Mouse (Mus musculus): ENCODE measurements around the gene Alkal2. TPM values are rescaled to one million over a fixed set of nuclear protein-coding genes. Genes with fewer than 3 reads are reported as not detected.
A peak's percentile ranks its signal among the peaks of the same experiment; 100 is the strongest.

Gene Alkal2
- polyA plus RNA-seq, 1 experiment = 0.41 TPM

DNA sequence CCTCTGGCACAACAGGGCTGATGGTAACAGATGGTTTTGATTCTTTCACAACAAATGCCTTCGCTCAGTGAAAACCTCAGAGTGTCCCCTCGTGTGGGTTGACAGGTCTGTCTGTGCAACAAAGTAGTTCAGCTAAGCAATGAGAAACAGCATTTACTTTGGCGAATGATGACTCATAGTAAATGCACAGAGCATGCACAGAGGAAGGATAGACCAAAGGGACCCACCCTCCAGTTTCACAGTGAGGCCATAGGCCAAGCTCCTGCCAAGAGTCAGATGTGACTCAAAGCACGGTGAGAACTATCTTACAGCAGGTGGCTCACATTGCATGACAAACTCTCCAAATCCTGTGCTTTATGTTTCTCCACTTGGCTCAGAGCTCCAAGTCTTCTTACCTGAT, 18.3 kb upstream of the Alkal2 start:
- no peak for DNase-seq
- TF ChIP-seq CTCF (conservative IDR thresholded peaks at IDR 0.05; ENCODE audit: insufficient read depth, insufficient read length, low read depth, low read length) (no peak), POLR2A (IDR thresholded peaks at IDR 0.05; ENCODE audit: low read depth, low read length) (no peak)
- Histone ChIP-seq H3K36me3 (ENCODE audit: control insufficient read depth, insufficient read depth, low read length) (no peaks in the 10 kb centered on the region), H3K27me3 (replicated peaks; ENCODE audit: control insufficient read depth, insufficient read depth, low read length) (no peaks in the 10 kb centered on the region), H3K27ac (ENCODE audit: insufficient read depth, low read depth, low read length) (no peak overlapping the region), H3K4me3 (ENCODE audit: insufficient read depth, low read depth, low read length) (no peak overlapping the region), H3K4me1 (ENCODE audit: control insufficient read depth, insufficient read depth, low read length) (no peaks in the 10 kb centered on the region)
- WGBS = 82% methylated on average over 4 of the region's 4 CpGs

DNA sequence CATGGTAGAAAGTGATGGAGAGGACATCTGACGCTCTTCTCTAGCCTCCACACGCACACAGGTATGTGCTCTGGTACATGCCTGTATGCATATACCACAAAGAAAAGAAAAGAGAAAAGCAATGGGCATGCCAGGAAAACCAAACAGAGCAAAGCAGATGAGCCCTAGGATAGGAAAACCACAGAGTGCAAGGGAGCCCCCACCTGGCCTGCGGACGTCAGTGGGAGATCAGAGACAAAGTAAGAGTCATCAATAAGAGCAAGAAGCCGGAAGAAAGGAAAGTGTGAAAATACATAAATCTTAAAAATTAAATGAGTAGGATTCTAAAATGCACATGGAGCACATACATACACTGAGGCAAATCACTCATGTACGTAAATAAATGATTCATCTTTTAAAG, 4.7 kb upstream of the Alkal2 start:
- Histone ChIP-seq H3K4me1 (ENCODE audit: control insufficient read depth, insufficient read depth, low read length) (no peaks in the 10 kb centered on the region), H3K4me3 (ENCODE audit: insufficient read depth, low read depth, low read length) (no peak overlapping the region), H3K27ac (ENCODE audit: insufficient read depth, low read depth, low read length) (no peak overlapping the region), H3K36me3 (ENCODE audit: control insufficient read depth, insufficient read depth, low read length) (no peaks in the 10 kb centered on the region), H3K27me3 (replicated peaks; ENCODE audit: control insufficient read depth, insufficient read depth, low read length) (no peaks in the 10 kb centered on the region; the same call in 1 of the 2 replicates)
- TF ChIP-seq CTCF (conservative IDR thresholded peaks at IDR 0.05; ENCODE audit: insufficient read depth, insufficient read length, low read depth, low read length) (no peak; the same call in 1 of the 2 replicates), POLR2A (IDR thresholded peaks at IDR 0.05; ENCODE audit: low read depth, low read length) (no peak)
- DNase-seq = peak; percentile 21
- WGBS = 75% methylated on average over 6 of the region's 6 CpGs

DNA sequence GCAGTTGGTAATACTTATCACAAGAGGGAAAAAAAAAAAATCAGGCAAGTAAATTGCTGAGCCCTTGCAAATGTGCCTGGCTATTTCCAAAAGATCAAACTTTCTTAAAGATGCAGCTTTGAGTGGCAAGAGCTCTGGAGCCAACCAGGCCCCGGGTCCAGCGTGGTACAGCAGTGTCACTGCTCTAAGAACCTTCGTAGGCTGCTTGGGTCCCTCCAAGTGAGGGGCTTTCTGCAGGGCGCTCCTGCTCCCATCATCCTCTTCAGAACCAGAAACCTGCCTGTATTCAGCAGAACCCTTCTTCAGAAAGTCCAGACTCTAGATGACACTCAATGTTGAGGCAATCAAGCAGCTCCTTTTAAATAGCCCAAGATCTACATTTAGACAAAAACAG, 533 bp upstream of the Alkal2 start:
- Histone ChIP-seq H3K27me3 (replicated peaks; ENCODE audit: control insufficient read depth, insufficient read depth, low read length) (no peaks in the 10 kb centered on the region; the same call in 1 of the 2 replicates), H3K36me3 (ENCODE audit: control insufficient read depth, insufficient read depth, low read length) (no peaks in the 10 kb centered on the region), H3K4me1 (ENCODE audit: control insufficient read depth, insufficient read depth, low read length) (no peaks in the 10 kb centered on the region), H3K27ac (ENCODE audit: insufficient read depth, low read depth, low read length) (no peak overlapping the region), H3K4me3 (ENCODE audit: insufficient read depth, low read depth, low read length) (no peak overlapping the region)
- 34% methylated on average over 4 of the region's 4 CpGs for WGBS
- no peak for DNase-seq
- no peak for TF ChIP-seq POLR2A (IDR thresholded peaks at IDR 0.05; ENCODE audit: low read depth, low read length)
- TF ChIP-seq CTCF (conservative IDR thresholded peaks at IDR 0.05; ENCODE audit: insufficient read depth, insufficient read length, low read depth, low read length) = no peak

DNA sequence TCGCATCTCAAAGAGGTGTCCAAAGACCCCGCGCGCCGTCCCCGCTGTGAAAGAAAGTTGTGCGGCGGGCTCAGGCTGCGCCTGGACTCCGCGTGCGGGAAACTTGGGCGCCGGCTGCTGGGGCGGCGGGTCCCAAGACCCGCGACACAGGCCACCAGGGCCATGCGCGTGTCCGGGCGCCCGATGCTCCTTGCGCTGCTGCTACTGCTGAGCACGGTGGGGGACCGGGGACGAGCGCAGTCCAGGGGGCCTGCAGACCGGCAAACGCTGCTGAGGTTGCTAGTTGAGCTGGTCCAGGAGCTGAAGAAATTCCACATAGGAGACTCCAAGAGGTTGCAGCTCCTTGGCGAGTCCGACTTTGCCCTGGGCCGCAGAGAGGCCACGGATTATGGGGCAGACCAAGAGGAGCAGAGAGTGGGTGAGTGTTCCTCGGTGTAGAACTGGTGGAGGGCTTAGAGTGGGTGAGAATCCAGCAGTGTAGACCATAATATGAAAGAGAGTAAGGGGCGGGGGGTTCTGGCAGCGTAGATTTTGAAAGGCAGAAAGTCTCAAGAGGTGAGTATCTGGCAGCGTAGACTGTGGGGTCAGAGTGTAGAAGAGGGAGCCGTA, 604 bp downstream of the Alkal2 start:
- no peak overlapping the region for H3K27ac ChIP-seq (ENCODE audit: insufficient read depth, low read depth, low read length)
- TF ChIP-seq POLR2A (IDR thresholded peaks at IDR 0.05; ENCODE audit: low read depth, low read length) = no peak
- TF ChIP-seq CTCF (conservative IDR thresholded peaks at IDR 0.05; ENCODE audit: insufficient read depth, insufficient read length, low read depth, low read length) = no peak
- peak; percentile 8 for DNase-seq
- H3K27me3 ChIP-seq (replicated peaks; ENCODE audit: control insufficient read depth, insufficient read depth, low read length) = no peaks in the 10 kb centered on the region; the same call in 1 of the 2 replicates
- WGBS = 7% methylated on average over 39 of the region's 39 CpGs
- no peaks in the 10 kb centered on the region for H3K36me3 ChIP-seq (ENCODE audit: control insufficient read depth, insufficient read depth, low read length)
- H3K4me1 ChIP-seq (ENCODE audit: control insufficient read depth, insufficient read depth, low read length) = no peaks in the 10 kb centered on the region
- peak overlapping the region; percentile 10; the same call in 1 of the 2 replicates for H3K4me3 ChIP-seq (ENCODE audit: insufficient read depth, low read depth, low read length)

DNA sequence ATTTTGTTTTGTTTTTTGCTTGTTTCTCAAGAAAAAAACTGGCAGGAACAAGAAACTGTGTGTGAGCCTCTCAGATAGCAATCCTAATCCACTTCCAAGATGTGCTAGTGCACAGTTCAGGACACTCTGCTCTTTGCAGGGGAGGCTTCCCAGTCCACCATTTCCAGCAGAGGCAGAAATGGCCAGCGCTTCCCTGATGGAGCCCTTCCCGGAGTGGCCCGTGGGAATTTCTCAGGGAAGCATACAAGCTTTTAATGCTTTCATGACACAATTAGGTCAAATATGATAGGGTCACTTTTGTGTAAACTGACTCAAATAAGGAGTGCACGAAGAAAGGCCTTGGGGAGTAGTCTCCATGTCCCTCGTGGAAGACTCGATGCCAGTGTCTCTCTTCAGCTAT, 1.8 kb downstream of the Alkal2 start:
- Histone ChIP-seq H3K4me1 (ENCODE audit: control insufficient read depth, insufficient read depth, low read length) (no peaks in the 10 kb centered on the region), H3K27ac (ENCODE audit: insufficient read depth, low read depth, low read length) (no peak overlapping the region), H3K27me3 (replicated peaks; ENCODE audit: control insufficient read depth, insufficient read depth, low read length) (no peaks in the 10 kb centered on the region; the same call in 1 of the 2 replicates), H3K36me3 (ENCODE audit: control insufficient read depth, insufficient read depth, low read length) (no peaks in the 10 kb centered on the region), H3K4me3 (ENCODE audit: insufficient read depth, low read depth, low read length) (no peak overlapping the region)
- WGBS = 69% methylated on average over 6 of the region's 6 CpGs
- TF ChIP-seq CTCF (conservative IDR thresholded peaks at IDR 0.05; ENCODE audit: insufficient read depth, insufficient read length, low read depth, low read length) = no peak
- no peak for TF ChIP-seq POLR2A (IDR thresholded peaks at IDR 0.05; ENCODE audit: low read depth, low read length)
- DNase-seq = no peak

DNA sequence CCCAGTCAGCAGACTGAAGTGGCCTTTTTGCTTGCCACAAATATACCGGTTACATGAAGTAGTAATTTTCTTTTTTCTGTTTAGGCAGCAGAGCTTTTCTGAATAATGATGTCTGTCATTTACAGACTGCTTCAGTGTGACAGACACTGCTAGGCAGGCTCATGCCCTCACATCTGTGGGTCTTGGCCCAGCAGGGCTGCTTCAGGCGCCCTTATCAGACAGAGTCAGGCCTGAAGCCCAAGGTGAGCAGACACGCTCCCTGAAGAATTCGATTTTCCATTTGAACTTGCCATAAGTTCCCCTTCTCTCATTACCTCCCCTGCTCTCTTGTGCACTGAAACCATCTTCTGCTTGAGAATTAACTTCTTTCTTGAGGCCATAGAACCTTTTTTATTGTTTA, 3.9 kb downstream of the Alkal2 start:
- no peak overlapping the region for H3K27ac ChIP-seq (ENCODE audit: insufficient read depth, low read depth, low read length)
- no peak for DNase-seq
- H3K4me1 ChIP-seq (ENCODE audit: control insufficient read depth, insufficient read depth, low read length) = no peaks in the 10 kb centered on the region
- no peaks in the 10 kb centered on the region for H3K36me3 ChIP-seq (ENCODE audit: control insufficient read depth, insufficient read depth, low read length)
- TF ChIP-seq CTCF (conservative IDR thresholded peaks at IDR 0.05; ENCODE audit: insufficient read depth, insufficient read length, low read depth, low read length) (no peak), POLR2A (IDR thresholded peaks at IDR 0.05; ENCODE audit: low read depth, low read length) (no peak)
- no peaks in the 10 kb centered on the region; the same call in 1 of the 2 replicates for H3K27me3 ChIP-seq (replicated peaks; ENCODE audit: control insufficient read depth, insufficient read depth, low read length)
- H3K4me3 ChIP-seq (ENCODE audit: insufficient read depth, low read depth, low read length) = no peak overlapping the region
- WGBS = 92% methylated on average over 4 of the region's 4 CpGs

DNA sequence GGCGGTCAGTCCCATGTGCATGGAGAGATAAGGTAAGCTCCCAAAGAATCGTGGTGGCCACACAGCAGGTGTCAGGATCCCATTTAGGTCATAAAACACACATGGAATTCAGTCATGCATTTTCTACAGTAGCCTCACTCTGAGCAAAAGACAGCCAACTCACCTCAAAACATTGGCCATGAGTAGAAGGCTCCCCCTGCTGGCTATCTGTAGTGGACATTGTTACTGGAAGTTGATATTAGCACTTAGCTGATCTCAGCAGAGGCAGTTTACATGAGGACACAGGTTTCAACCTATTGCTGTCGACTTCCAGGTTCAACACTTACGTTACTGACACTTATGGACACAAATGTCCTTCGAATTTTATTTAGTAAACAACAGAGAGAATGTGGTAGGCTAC, 5.9 kb downstream of the Alkal2 start:
- no peak overlapping the region for H3K27ac ChIP-seq (ENCODE audit: insufficient read depth, low read depth, low read length)
- H3K4me3 ChIP-seq (ENCODE audit: insufficient read depth, low read depth, low read length) = no peak overlapping the region
- no peaks in the 10 kb centered on the region for H3K27me3 ChIP-seq (replicated peaks; ENCODE audit: control insufficient read depth, insufficient read depth, low read length)
- H3K4me1 ChIP-seq (ENCODE audit: control insufficient read depth, insufficient read depth, low read length) = no peaks in the 10 kb centered on the region
- DNase-seq = peak; percentile 78
- WGBS = 26% methylated on average over 5 of the region's 5 CpGs
- no peaks in the 10 kb centered on the region for H3K36me3 ChIP-seq (ENCODE audit: control insufficient read depth, insufficient read depth, low read length)
- peak; percentile 62 for TF ChIP-seq CTCF (conservative IDR thresholded peaks at IDR 0.05; ENCODE audit: insufficient read depth, insufficient read length, low read depth, low read length)
- no peak for TF ChIP-seq POLR2A (IDR thresholded peaks at IDR 0.05; ENCODE audit: low read depth, low read length)

Measured in kidney, adult 2 months (tissue).